7 mouse cellular contexts compared by ENCODE assay signal in the genomic region with DNA sequence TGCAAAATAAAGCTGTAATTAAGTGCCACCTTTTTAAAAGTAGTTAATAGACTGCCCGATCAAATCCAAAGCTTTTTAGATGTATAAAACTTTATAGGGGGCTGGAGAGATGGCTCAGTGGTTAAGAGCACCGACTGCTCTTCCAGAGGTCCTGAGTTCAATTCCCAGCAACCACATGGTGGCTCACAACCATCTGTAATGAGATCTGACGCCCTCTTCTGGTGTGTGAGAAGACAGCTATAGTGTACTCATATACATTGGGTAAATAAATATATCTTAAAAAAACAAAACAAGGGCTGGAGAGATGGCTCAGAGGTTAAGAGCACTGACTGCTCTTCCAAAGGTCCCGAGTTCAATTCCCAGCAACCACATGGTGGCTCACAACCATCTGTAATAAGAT. TPM values are rescaled to one million over a fixed set of nuclear protein-coding genes. Genes with fewer than 3 reads are reported as not detected.
DNase-seq lines count a peak whose midpoint lies in the region; ATAC-seq and TF ChIP-seq lines count a peak whose summit lies in the region.
"Not testable (repeated sequence)": the region's sequence is repeated elsewhere in the genome, so short reads cannot be mapped to it uniquely, and the experiment has no call there.

No protein-coding gene starts in this region.

- H3K4me2 ChIP-seq in embryonic facial prominence, embryonic 11.5 days (ENCODE audit: low read depth, low read length): peak overlapping the region; percentile 38
- peak overlapping the region; percentile 81 for H3K4me2 ChIP-seq in forebrain, postnatal 0 days (ENCODE audit: low read depth)
- H3K4me2 ChIP-seq in hindbrain, embryonic 12.5 days (replicated peaks): peak overlapping the region; percentile 89
- H3K4me2 ChIP-seq in kidney, embryonic 16.5 days (replicated peaks; ENCODE audit: low read depth, low read length): peak overlapping the region; percentile 69
- H3K4me2 ChIP-seq in liver, embryonic 13.5 days: peak overlapping the region; percentile 84
- peak overlapping the region; percentile 93 for H3K4me2 ChIP-seq in midbrain, embryonic 12.5 days (replicated peaks)

- not testable (repeated sequence) for H3K27me3 ChIP-seq in embryonic facial prominence, embryonic 11.5 days (ENCODE audit: control insufficient read depth, insufficient read depth, low read length); forebrain, postnatal 0 days (ENCODE audit: insufficient read depth, low read length); hindbrain, embryonic 12.5 days; kidney, embryonic 16.5 days (ENCODE audit: insufficient read depth, low read length); liver, embryonic 13.5 days; midbrain, embryonic 12.5 days; small intestine, adult 2 months (ENCODE audit: control insufficient read depth, insufficient read depth, low read length)

- H3K9me3 ChIP-seq in embryonic facial prominence, embryonic 11.5 days (replicated peaks; ENCODE audit: control insufficient read depth, low read length); forebrain, postnatal 0 days (ENCODE audit: low read length); hindbrain, embryonic 12.5 days (replicated peaks); kidney, embryonic 16.5 days (ENCODE audit: low read length); liver, embryonic 13.5 days (replicated peaks); midbrain, embryonic 12.5 days: not testable (repeated sequence)

- H3K4me1 ChIP-seq in embryonic facial prominence, embryonic 11.5 days (ENCODE audit: control insufficient read depth, insufficient read depth, low read length); forebrain, postnatal 0 days (ENCODE audit: insufficient read depth); kidney, embryonic 16.5 days (ENCODE audit: insufficient read depth, low read length); midbrain, embryonic 12.5 days; small intestine, adult 2 months (ENCODE audit: control insufficient read depth, insufficient read depth, insufficient read length, low read length): not testable (repeated sequence)
- H3K4me1 ChIP-seq in hindbrain, embryonic 12.5 days: peaks cover 10% of the 10 kb centered on the region
- peaks cover 18% of the 10 kb centered on the region for H3K4me1 ChIP-seq in liver, embryonic 13.5 days (replicated peaks)

- TF ChIP-seq POLR2A in small intestine, adult 2 months (IDR thresholded peaks at IDR 0.05; ENCODE audit: low read depth, low read length): not testable (repeated sequence)

- not testable (repeated sequence) for H3K36me3 ChIP-seq in embryonic facial prominence, embryonic 11.5 days (replicated peaks; ENCODE audit: control insufficient read depth, insufficient read depth, low read depth, low read length)
- peaks cover 14% of the 10 kb centered on the region for H3K36me3 ChIP-seq in forebrain, postnatal 0 days (ENCODE audit: insufficient read depth)
- H3K36me3 ChIP-seq in hindbrain, embryonic 12.5 days: peaks cover 22% of the 10 kb centered on the region
- H3K36me3 ChIP-seq in kidney, embryonic 16.5 days (ENCODE audit: insufficient read depth, low read length): peaks cover 19% of the 10 kb centered on the region
- H3K36me3 ChIP-seq in liver, embryonic 13.5 days: peaks cover 25% of the 10 kb centered on the region
- peaks cover 23% of the 10 kb centered on the region for H3K36me3 ChIP-seq in midbrain, embryonic 12.5 days
- H3K36me3 ChIP-seq in small intestine, adult 2 months (ENCODE audit: control insufficient read depth, insufficient read depth, low read length): peaks cover 17% of the 10 kb centered on the region

- H3K27ac ChIP-seq in embryonic facial prominence, embryonic 11.5 days (replicated peaks; ENCODE audit: low read depth, low read length): not testable (repeated sequence)
- H3K27ac ChIP-seq in forebrain, postnatal 0 days (ENCODE audit: low read depth, low read length): peak overlapping the region; percentile 86
- H3K27ac ChIP-seq in hindbrain, embryonic 12.5 days: peak overlapping the region; percentile 66
- H3K27ac ChIP-seq in kidney, embryonic 16.5 days (ENCODE audit: low read length): peak overlapping the region; percentile 72; the same call in 1 of the 2 replicates
- H3K27ac ChIP-seq in liver, embryonic 13.5 days: peak overlapping the region; percentile 85
- H3K27ac ChIP-seq in midbrain, embryonic 12.5 days (replicated peaks): peak overlapping the region; percentile 61
- peak overlapping the region; percentile 68 for H3K27ac ChIP-seq in small intestine, adult 2 months (ENCODE audit: insufficient read depth, low read depth, low read length)

- DNase-seq in embryonic facial prominence, embryonic 11.5 days (ENCODE audit: low spot score); forebrain, postnatal 0 days; liver, embryonic 13.5 days: not testable (repeated sequence)

- ATAC-seq in embryonic facial prominence, embryonic 11.5 days (replicated peaks; ENCODE audit: insufficient number of reproducible peaks, low FRiP score, low TSS enrichment, low read depth); liver, embryonic 13.5 days (ENCODE audit: low read depth): not testable (repeated sequence)
- peak; percentile 42; the same call in 1 of the 2 replicates for ATAC-seq in forebrain, postnatal 0 days
- peak; percentile 63; the same call in 1 of the 2 replicates for ATAC-seq in hindbrain, embryonic 12.5 days (ENCODE audit: low FRiP score)
- peak; percentile 27; the same call in 1 of the 2 replicates for ATAC-seq in kidney, embryonic 16.5 days (ENCODE audit: low FRiP score, low TSS enrichment)
- ATAC-seq in midbrain, embryonic 12.5 days (ENCODE audit: low FRiP score, low read depth): 0 out of 2 replicates have a peak, but pooled peaks have one; percentile 30

- peak overlapping the region; percentile 44 for H3K9ac ChIP-seq in embryonic facial prominence, embryonic 11.5 days (replicated peaks; ENCODE audit: low read length)
- H3K9ac ChIP-seq in forebrain, postnatal 0 days: peak overlapping the region; percentile 87
- not testable (repeated sequence) for H3K9ac ChIP-seq in hindbrain, embryonic 12.5 days; midbrain, embryonic 12.5 days (replicated peaks)
- H3K9ac ChIP-seq in kidney, embryonic 16.5 days (replicated peaks; ENCODE audit: low read length): peak overlapping the region; percentile 75
- peak overlapping the region; percentile 89 for H3K9ac ChIP-seq in liver, embryonic 13.5 days

- WGBS in embryonic facial prominence, embryonic 11.5 days: 41% methylated on average over 4 of the region's 4 CpGs
- WGBS in forebrain, postnatal 0 days: 41% methylated on average over 4 of the region's 4 CpGs
- 44% methylated on average over 4 of the region's 4 CpGs for WGBS in hindbrain, embryonic 12.5 days
- WGBS in kidney, embryonic 16.5 days: 33% methylated on average over 4 of the region's 4 CpGs
- WGBS in liver, embryonic 13.5 days (ENCODE audit: insufficient replicate concordance): 37% methylated on average over 4 of the region's 4 CpGs
- 47% methylated on average over 4 of the region's 4 CpGs for WGBS in midbrain, embryonic 12.5 days
- WGBS in small intestine, adult 2 months: 35% methylated on average over 4 of the region's 4 CpGs

- peak overlapping the region; percentile 87 for H3K4me3 ChIP-seq in embryonic facial prominence, embryonic 11.5 days (ENCODE audit: low read depth, low read length)
- peak overlapping the region; percentile 81 for H3K4me3 ChIP-seq in forebrain, postnatal 0 days (ENCODE audit: low read depth, low read length)
- H3K4me3 ChIP-seq in hindbrain, embryonic 12.5 days: peak overlapping the region; percentile 90
- H3K4me3 ChIP-seq in kidney, embryonic 16.5 days (ENCODE audit: low read length): peak overlapping the region; percentile 85
- H3K4me3 ChIP-seq in liver, embryonic 13.5 days (replicated peaks): peak overlapping the region; percentile 87
- H3K4me3 ChIP-seq in midbrain, embryonic 12.5 days: peak overlapping the region; percentile 96
- peak overlapping the region; percentile 92 for H3K4me3 ChIP-seq in small intestine, adult 2 months (ENCODE audit: low read depth, low read length)

- not testable (repeated sequence) for TF ChIP-seq CTCF in forebrain, postnatal 0 days (IDR thresholded peaks at IDR 0.05; ENCODE audit: low read depth); small intestine, adult 2 months (IDR thresholded peaks at IDR 0.05; ENCODE audit: extremely low read depth, insufficient read length, insufficient replicate concordance, low read depth, low read length)

RNA-seq across cellular contexts. Expression of gene Vps11, which starts 0.5 kb away (rescaled TPM):
- 27.3 and 27.6 TPM in 2 replicates for polyA plus RNA-seq in embryonic facial prominence, embryonic 11.5 days (2014; fragmentation: Nextera tagmentation; extraction: Ambion mirVana)
- total RNA-seq in forebrain, postnatal 0 days (2014; rRNA removed): 37.6 and 39.1 TPM in 2 replicates
- 36.2 and 39.9 TPM in 2 replicates for polyA plus RNA-seq in forebrain, postnatal 0 days (2015; fragmentation: Nextera tagmentation; extraction: Ambion mirVana)
- 35.2 and 36.2 TPM in 2 replicates for polyA plus RNA-seq in hindbrain, embryonic 12.5 days (2016; fragmentation: Nextera tagmentation; extraction: Ambion mirVana)
- polyA plus RNA-seq in kidney, embryonic 16.5 days (2015; fragmentation: Nextera tagmentation; extraction: Ambion mirVana): 38.5 and 40.0 TPM in 2 replicates
- 14.8 and 15.3 TPM in 2 replicates for polyA plus RNA-seq in liver, embryonic 13.5 days (2015; fragmentation: Nextera tagmentation; extraction: Ambion mirVana)
- 36.5 and 40.8 TPM in 2 replicates for polyA plus RNA-seq in midbrain, embryonic 12.5 days (2016; fragmentation: Nextera tagmentation; extraction: Ambion mirVana)
- polyA plus RNA-seq in small intestine, adult 2 months (2012; rRNA removed): 12.4 and 22.3 TPM in 2 replicates

RNA-seq across cellular contexts. Expression of gene Hyou1, which starts 17.4 kb away (rescaled TPM):
- polyA plus RNA-seq in embryonic facial prominence, embryonic 11.5 days (2014; fragmentation: Nextera tagmentation; extraction: Ambion mirVana): 29.2 and 31.3 TPM in 2 replicates
- 51.8 and 59.0 TPM in 2 replicates for total RNA-seq in forebrain, postnatal 0 days (2014; rRNA removed)
- polyA plus RNA-seq in forebrain, postnatal 0 days (2015; fragmentation: Nextera tagmentation; extraction: Ambion mirVana): 14.0 and 17.4 TPM in 2 replicates
- polyA plus RNA-seq in hindbrain, embryonic 12.5 days (2016; fragmentation: Nextera tagmentation; extraction: Ambion mirVana): 35.8 and 39.1 TPM in 2 replicates
- 48.0 and 51.2 TPM in 2 replicates for polyA plus RNA-seq in kidney, embryonic 16.5 days (2015; fragmentation: Nextera tagmentation; extraction: Ambion mirVana)
- 15.8 and 19.0 TPM in 2 replicates for polyA plus RNA-seq in liver, embryonic 13.5 days (2015; fragmentation: Nextera tagmentation; extraction: Ambion mirVana)
- 36.2 and 39.4 TPM in 2 replicates for polyA plus RNA-seq in midbrain, embryonic 12.5 days (2016; fragmentation: Nextera tagmentation; extraction: Ambion mirVana)
- 34.3 and 38.3 TPM in 2 replicates for polyA plus RNA-seq in small intestine, adult 2 months (2012; rRNA removed)

RNA-seq across cellular contexts. Expression of gene Hmbs, which starts 17.9 kb away (rescaled TPM):
- polyA plus RNA-seq in embryonic facial prominence, embryonic 11.5 days (2014; fragmentation: Nextera tagmentation; extraction: Ambion mirVana): 152 and 161 TPM in 2 replicates
- 38.1 and 38.6 TPM in 2 replicates for total RNA-seq in forebrain, postnatal 0 days (2014; rRNA removed)
- polyA plus RNA-seq in forebrain, postnatal 0 days (2015; fragmentation: Nextera tagmentation; extraction: Ambion mirVana): 53.3 and 55.0 TPM in 2 replicates
- 99.4 and 103 TPM in 2 replicates for polyA plus RNA-seq in hindbrain, embryonic 12.5 days (2016; fragmentation: Nextera tagmentation; extraction: Ambion mirVana)
- 133 and 137 TPM in 2 replicates for polyA plus RNA-seq in kidney, embryonic 16.5 days (2015; fragmentation: Nextera tagmentation; extraction: Ambion mirVana)
- 1,411 and 1,456 TPM in 2 replicates for polyA plus RNA-seq in liver, embryonic 13.5 days (2015; fragmentation: Nextera tagmentation; extraction: Ambion mirVana)
- 96.4 and 109 TPM in 2 replicates for polyA plus RNA-seq in midbrain, embryonic 12.5 days (2016; fragmentation: Nextera tagmentation; extraction: Ambion mirVana)
- polyA plus RNA-seq in small intestine, adult 2 months (2012; rRNA removed): 37.0 and 44.0 TPM in 2 replicates

RNA-seq across cellular contexts. Expression of gene H2afx, which starts 27.4 kb away (rescaled TPM):
- polyA plus RNA-seq in embryonic facial prominence, embryonic 11.5 days (2014; fragmentation: Nextera tagmentation; extraction: Ambion mirVana): 412 and 427 TPM in 2 replicates
- 97.8 and 109 TPM in 2 replicates for total RNA-seq in forebrain, postnatal 0 days (2014; rRNA removed)
- 143 and 149 TPM in 2 replicates for polyA plus RNA-seq in forebrain, postnatal 0 days (2015; fragmentation: Nextera tagmentation; extraction: Ambion mirVana)
- polyA plus RNA-seq in hindbrain, embryonic 12.5 days (2016; fragmentation: Nextera tagmentation; extraction: Ambion mirVana): 273 and 290 TPM in 2 replicates
- 353 and 432 TPM in 2 replicates for polyA plus RNA-seq in kidney, embryonic 16.5 days (2015; fragmentation: Nextera tagmentation; extraction: Ambion mirVana)
- polyA plus RNA-seq in liver, embryonic 13.5 days (2015; fragmentation: Nextera tagmentation; extraction: Ambion mirVana): 208 and 210 TPM in 2 replicates
- polyA plus RNA-seq in midbrain, embryonic 12.5 days (2016; fragmentation: Nextera tagmentation; extraction: Ambion mirVana): 351 and 363 TPM in 2 replicates
- polyA plus RNA-seq in small intestine, adult 2 months (2012; rRNA removed): 180 and 255 TPM in 2 replicates

RNA-seq across cellular contexts. Expression of gene Slc37a4, which starts 34.7 kb away (rescaled TPM):
- polyA plus RNA-seq in embryonic facial prominence, embryonic 11.5 days (2014; fragmentation: Nextera tagmentation; extraction: Ambion mirVana): 10.8 and 15.5 TPM in 2 replicates
- 51.6 and 69.5 TPM in 2 replicates for total RNA-seq in forebrain, postnatal 0 days (2014; rRNA removed)
- 32.3 and 39.4 TPM in 2 replicates for polyA plus RNA-seq in forebrain, postnatal 0 days (2015; fragmentation: Nextera tagmentation; extraction: Ambion mirVana)
- polyA plus RNA-seq in hindbrain, embryonic 12.5 days (2016; fragmentation: Nextera tagmentation; extraction: Ambion mirVana): 38.7 TPM in 2 replicates
- 67.3 and 74.4 TPM in 2 replicates for polyA plus RNA-seq in kidney, embryonic 16.5 days (2015; fragmentation: Nextera tagmentation; extraction: Ambion mirVana)
- polyA plus RNA-seq in liver, embryonic 13.5 days (2015; fragmentation: Nextera tagmentation; extraction: Ambion mirVana): 18.4 and 21.3 TPM in 2 replicates
- 24.9 and 29.3 TPM in 2 replicates for polyA plus RNA-seq in midbrain, embryonic 12.5 days (2016; fragmentation: Nextera tagmentation; extraction: Ambion mirVana)
- polyA plus RNA-seq in small intestine, adult 2 months (2012; rRNA removed): 27.1 and 54.9 TPM in 2 replicates

Comparison
In these comparisons a context has a peak if more than half of its experiments do, and no peak if none do; other contexts are left out.
1. H3K4me2 ChIP-seq: peak in every context shown above with its lines; median percentile 93 in midbrain, embryonic 12.5 days; 89 in hindbrain, embryonic 12.5 days; 84 in liver, embryonic 13.5 days; 81 in forebrain, postnatal 0 days; 69 in kidney, embryonic 16.5 days; 38 in embryonic facial prominence, embryonic 11.5 days.